Mouse (Mus musculus): ENCODE data around the gene Id3. TPM values are rescaled to one million over a fixed set of nuclear protein-coding genes. Genes with fewer than 3 reads are reported as not detected.

The Id3 gene
- total and polyA plus RNA-seq, 3 experiments = 18.3 to 116 (median 85.5) TPM

GRCm38 (mm10) chr4:136112344-136112743 lies 31.0 kb upstream of the Id3 start:
- dilution Hi-C loops (cut with MboI; ENCODE audit: extremely low pct_ligation_motif_present, extremely low pct_unique_long_range_greater_than_20kb, low sequenced_read_pairs) (no loop called here), in situ Hi-C loops (cut with MboI; ENCODE audit: low pct_ligation_motif_present, low pct_unique_long_range_greater_than_20kb, low sequenced_read_pairs) (no loop called here)
- peaks cover 31 to 58% of the 10 kb centered on the region in 2 experiments for H3K4me1 ChIP-seq (ENCODE audit: control insufficient read depth in 1 of 2, insufficient read depth in 2 of 2)
- H3K36me3 ChIP-seq (replicated peaks in 1 of 2; ENCODE audit: control insufficient read depth in 1 of 2, insufficient read depth in 1 of 2, low read length in 1 of 2) = no peaks in the 10 kb centered on the region
- H3K4me3 ChIP-seq (replicated peaks in 1 of 3; ENCODE audit: low read depth in 2 of 3, low read length in 2 of 3, poor library complexity in 1 of 3) = no peak overlapping the region
- H3K4me2 ChIP-seq (ENCODE audit: insufficient read depth, low read depth, poor library complexity, severe bottlenecking) = no peak overlapping the region
- no peaks in the 10 kb centered on the region for H3K27me3 ChIP-seq (replicated peaks)
- no peak overlapping the region for H3K27ac ChIP-seq (ENCODE audit: insufficient read depth, low read depth)
- DNase-seq (ENCODE audit: extremely low read depth) = no peak
- TF ChIP-seq RCOR1 (conservative IDR thresholded peaks at IDR 0.05; ENCODE audit: low read depth, low read length) (no peak), ZMIZ1 (IDR thresholded peaks at IDR 0.05; ENCODE audit: low read depth, low read length) (no peak), BHLHE40 (IDR thresholded peaks at IDR 0.05; ENCODE audit: low read depth, low read length) (no peak), ZC3H11A (IDR thresholded peaks at IDR 0.05; ENCODE audit: low read depth, low read length) (no peak), TCF12 (IDR thresholded peaks at IDR 0.05; ENCODE audit: low read depth, low read length) (peak; percentile 44; the same call in 1 of the 2 replicates), EP300 (IDR thresholded peaks at IDR 0.05; ENCODE audit: low read length) (no peak), ETS1 (conservative IDR thresholded peaks at IDR 0.05; ENCODE audit: low read depth, low read length) (peak; percentile 16; the same call in 1 of the 2 replicates), CHD2 (IDR thresholded peaks at IDR 0.05; ENCODE audit: low read length) (peak; percentile 71), NELFE (IDR thresholded peaks at IDR 0.05; ENCODE audit: low read depth, low read length) (no peak), MAFK (IDR thresholded peaks at IDR 0.05; ENCODE audit: insufficient replicate concordance, low read length) (no peak), POLR2AphosphoS2 (IDR thresholded peaks at IDR 0.05; ENCODE audit: low read depth, low read length) (no peak), IRF4 (IDR thresholded peaks at IDR 0.05; ENCODE audit: low read depth, low read length) (no peak), SIN3A (IDR thresholded peaks at IDR 0.05; ENCODE audit: low read length) (no peak), JUN (IDR thresholded peaks at IDR 0.05; ENCODE audit: insufficient read depth, low read depth, low read length) (no peak), TBP (conservative IDR thresholded peaks at IDR 0.05; ENCODE audit: low read depth, low read length) (no peak), POLR2A (IDR thresholded peaks at IDR 0.05; ENCODE audit: low read depth, low read length) (no peak)
- H3K9ac ChIP-seq (ENCODE audit: insufficient read depth, low read depth) = no peak overlapping the region
- peaks cover 2% of the 10 kb centered on the region for H3K9me3 ChIP-seq (replicated peaks; ENCODE audit: low read length)
- H3K79me2 ChIP-seq (replicated peaks; ENCODE audit: control insufficient read depth, extremely low read depth, insufficient read depth, poor library complexity, severe bottlenecking) = no peaks in the 10 kb centered on the region

- Histone ChIP-seq H3K79me2 (replicated peaks; ENCODE audit: control insufficient read depth, extremely low read depth, insufficient read depth, poor library complexity, severe bottlenecking) (no peaks in the 10 kb centered on the region), H3K27ac (ENCODE audit: insufficient read depth, low read depth) (no peak overlapping the region), H3K9me3 (replicated peaks; ENCODE audit: low read length) (no peaks in the 10 kb centered on the region), H3K4me3 (replicated peaks in 1 of 3; ENCODE audit: low read depth in 2 of 3, low read length in 2 of 3, poor library complexity in 1 of 3) (no peak overlapping the region), H3K9ac (ENCODE audit: insufficient read depth, low read depth) (no peak overlapping the region), H3K4me1 (ENCODE audit: control insufficient read depth in 1 of 2, insufficient read depth in 2 of 2) (peaks cover 34 to 60% of the 10 kb centered on the region in 2 experiments), H3K36me3 (replicated peaks in 1 of 2; ENCODE audit: control insufficient read depth in 1 of 2, insufficient read depth in 1 of 2, low read length in 1 of 2) (no peaks in the 10 kb centered on the region), H3K27me3 (replicated peaks) (no peaks in the 10 kb centered on the region), H3K4me2 (ENCODE audit: insufficient read depth, low read depth, poor library complexity, severe bottlenecking) (no peak overlapping the region)
- in situ Hi-C loops (cut with MboI; ENCODE audit: low pct_ligation_motif_present, low pct_unique_long_range_greater_than_20kb, low sequenced_read_pairs) = no loop called here
- dilution Hi-C loops (cut with MboI; ENCODE audit: extremely low pct_ligation_motif_present, extremely low pct_unique_long_range_greater_than_20kb, low sequenced_read_pairs) = no loop called here
- DNase-seq (ENCODE audit: extremely low read depth) = no peak
- no peak for TF ChIP-seq PAX5 (IDR thresholded peaks at IDR 0.05; ENCODE audit: low read length)
These were observed 28.6 kb upstream of the Id3 start for GRCm38 (mm10) chr4:136114747-136115146.

All from CH12.LX (cell line).